Mouse (Mus musculus): ENCODE results near the gene Vav2.

Vav2 gene

GRCm38 (mm10) chr2:27371450-27371849 is 55.4 kb downstream of the Vav2 start:
- no peak for DNase-seq (ENCODE audit: low read depth, low spot score)

- DNase-seq (ENCODE audit: low read depth, low spot score): no peak
Observed at GRCm38 (mm10) chr2:27368980-27369379, 57.9 kb downstream of the Vav2 start.

GRCm38 (mm10) chr2:27365296-27365695 is 61.5 kb downstream of the Vav2 start:
- no peak for DNase-seq (ENCODE audit: low read depth, low spot score)

GRCm38 (mm10) chr2:27361786-27362185 is 65.0 kb downstream of the Vav2 start:
- DNase-seq (ENCODE audit: low read depth, low spot score): no peak

- DNase-seq (ENCODE audit: low read depth, low spot score): no peak
Observed at GRCm38 (mm10) chr2:27358461-27358860, 68.4 kb downstream of the Vav2 start.

- DNase-seq (ENCODE audit: low read depth, low spot score): no peak
Observed at GRCm38 (mm10) chr2:27355684-27356083, 71.1 kb downstream of the Vav2 start.

- DNase-seq (ENCODE audit: low read depth, low spot score): no peak
Observed at GRCm38 (mm10) chr2:27354610-27355211, 72.1 kb downstream of the Vav2 start.

- no peak for DNase-seq (ENCODE audit: low read depth, low spot score)
Observed at GRCm38 (mm10) chr2:27352720-27353119, 74.1 kb downstream of the Vav2 start.

- no peak for DNase-seq (ENCODE audit: low read depth, low spot score)
Observed at GRCm38 (mm10) chr2:27350371-27350770, 76.5 kb downstream of the Vav2 start.

GRCm38 (mm10) chr2:27343984-27344453 is 82.8 kb downstream of the Vav2 start:
- no peak for DNase-seq (ENCODE audit: low read depth, low spot score)

- DNase-seq (ENCODE audit: low read depth, low spot score): no peak
Observed at GRCm38 (mm10) chr2:27340682-27341081, 86.2 kb downstream of the Vav2 start.

GRCm38 (mm10) chr2:27339051-27339450 is 87.8 kb downstream of the Vav2 start:
- DNase-seq (ENCODE audit: low read depth, low spot score): no peak

GRCm38 (mm10) chr2:27337261-27337660 is 89.6 kb downstream of the Vav2 start:
- DNase-seq (ENCODE audit: low read depth, low spot score): peak; percentile 47

- DNase-seq (ENCODE audit: low read depth, low spot score): no peak
Observed at GRCm38 (mm10) chr2:27336600-27336999, 90.2 kb downstream of the Vav2 start.

- no peak for DNase-seq (ENCODE audit: low read depth, low spot score)
Observed at GRCm38 (mm10) chr2:27334816-27335215, 92.0 kb downstream of the Vav2 start.

GRCm38 (mm10) chr2:27331560-27331959 is 95.3 kb downstream of the Vav2 start:
- no peak for DNase-seq (ENCODE audit: low read depth, low spot score)

- DNase-seq (ENCODE audit: low read depth, low spot score): no peak
Observed at GRCm38 (mm10) chr2:27330446-27330845, 96.4 kb downstream of the Vav2 start.

GRCm38 (mm10) chr2:27329386-27330060 is 97.3 kb downstream of the Vav2 start:
- DNase-seq (ENCODE audit: low read depth, low spot score): no peak

GRCm38 (mm10) chr2:27328613-27329041 is 98.2 kb downstream of the Vav2 start:
- no peak for DNase-seq (ENCODE audit: low read depth, low spot score)

- DNase-seq (ENCODE audit: low read depth, low spot score): no peak
Observed at GRCm38 (mm10) chr2:27327886-27328285, 98.9 kb downstream of the Vav2 start.

- DNase-seq (ENCODE audit: low read depth, low spot score): no peak
Observed at GRCm38 (mm10) chr2:27327076-27327475, 99.8 kb downstream of the Vav2 start.

- no peak for DNase-seq (ENCODE audit: low read depth, low spot score)
Observed at GRCm38 (mm10) chr2:27326357-27326756, 100.5 kb downstream of the Vav2 start.

GRCm38 (mm10) chr2:27324690-27325089 is 102.1 kb downstream of the Vav2 start:
- no peak for DNase-seq (ENCODE audit: low read depth, low spot score)
